Mouse (Mus musculus): ENCODE data around the gene Max. TPM values are rescaled to one million over a fixed set of nuclear protein-coding genes. Genes with fewer than 3 reads are reported as not detected.

Max gene
- polyA plus RNA-seq, 1 experiment: 51.5 TPM

GRCm38 (mm10) chr12:76926338-76926945, 35.6 kb downstream of the Max start:
- no peak for DNase-seq (ENCODE audit: extremely low spot score in 1 of 2, low spot score in 1 of 2)

- DNase-seq (ENCODE audit: extremely low spot score in 1 of 2, low spot score in 1 of 2): no peak
Measured at GRCm38 (mm10) chr12:76924904-76925604, 36.9 kb downstream of the Max start.

GRCm38 (mm10) chr12:76923118-76923517, 38.9 kb downstream of the Max start:
- no peak for DNase-seq (ENCODE audit: extremely low spot score in 1 of 2, low spot score in 1 of 2)

GRCm38 (mm10) chr12:76920990-76921389, 41.0 kb downstream of the Max start:
- DNase-seq (ENCODE audit: extremely low spot score in 1 of 2, low spot score in 1 of 2): no peak

GRCm38 (mm10) chr12:76920398-76920797, 41.6 kb downstream of the Max start:
- DNase-seq (ENCODE audit: extremely low spot score in 1 of 2, low spot score in 1 of 2): no peak

- no peak for DNase-seq (ENCODE audit: extremely low spot score in 1 of 2, low spot score in 1 of 2)
Measured at GRCm38 (mm10) chr12:76918855-76919254, 43.1 kb downstream of the Max start.

GRCm38 (mm10) chr12:76918113-76918512, 43.9 kb downstream of the Max start:
- DNase-seq (ENCODE audit: extremely low spot score in 1 of 2, low spot score in 1 of 2): no peak

- DNase-seq (ENCODE audit: extremely low spot score in 1 of 2, low spot score in 1 of 2): no peak
Measured at GRCm38 (mm10) chr12:76916163-76916562, 45.8 kb downstream of the Max start.

GRCm38 (mm10) chr12:76912193-76912592, 49.8 kb downstream of the Max start:
- no peak for DNase-seq (ENCODE audit: extremely low spot score in 1 of 2, low spot score in 1 of 2)

- DNase-seq (ENCODE audit: extremely low spot score in 1 of 2, low spot score in 1 of 2): no peak
Measured at GRCm38 (mm10) chr12:76911171-76911726, 50.8 kb downstream of the Max start.

- DNase-seq (ENCODE audit: extremely low spot score in 1 of 2, low spot score in 1 of 2): no peak
Measured at GRCm38 (mm10) chr12:76910258-76910940, 51.6 kb downstream of the Max start.

GRCm38 (mm10) chr12:76909218-76909617, 52.8 kb downstream of the Max start:
- DNase-seq (ENCODE audit: extremely low spot score in 1 of 2, low spot score in 1 of 2): no peak

GRCm38 (mm10) chr12:76906278-76906677, 55.7 kb downstream of the Max start:
- DNase-seq (ENCODE audit: extremely low spot score in 1 of 2, low spot score in 1 of 2): no peak

GRCm38 (mm10) chr12:76901508-76902294, 60.3 kb downstream of the Max start:
- DNase-seq (ENCODE audit: extremely low spot score in 1 of 2, low spot score in 1 of 2): no peak

GRCm38 (mm10) chr12:76899261-76899975, 62.6 kb downstream of the Max start:
- no peak for DNase-seq (ENCODE audit: extremely low spot score in 1 of 2, low spot score in 1 of 2)

GRCm38 (mm10) chr12:76898141-76898540, 63.9 kb downstream of the Max start:
- DNase-seq (ENCODE audit: extremely low spot score in 1 of 2, low spot score in 1 of 2): no peak

- no peak for DNase-seq (ENCODE audit: extremely low spot score in 1 of 2, low spot score in 1 of 2)
Measured at GRCm38 (mm10) chr12:76897006-76897405, 65.0 kb downstream of the Max start.

- DNase-seq (ENCODE audit: extremely low spot score in 1 of 2, low spot score in 1 of 2): no peak
Measured at GRCm38 (mm10) chr12:76896566-76896965, 65.4 kb downstream of the Max start.

GRCm38 (mm10) chr12:76895777-76896176, 66.2 kb downstream of the Max start:
- DNase-seq (ENCODE audit: extremely low spot score in 1 of 2, low spot score in 1 of 2): no peak
